Mouse (Mus musculus): ENCODE results near the gene Micall1. TPM values are rescaled to one million over a fixed set of nuclear protein-coding genes. Genes with fewer than 3 reads are reported as not detected.

Gene Micall1
- total RNA-seq, 2 experiments from 2014 or later: 11.2 to 14.5 TPM

GRCm38 (mm10) chr15:79074446-79074845 lies 34.3 kb upstream of the Micall1 start:
- DNase-seq: no peak
- intact Hi-C loops (cut with DNase I): loop anchor here (5.0 kb wide), 1 partner anchor 162 kb away; the partner anchor contains the start of gene Pdxp
- no peak for TF ChIP-seq CTCF (IDR thresholded peaks at IDR 0.05)
- Histone ChIP-seq H3K27ac (peak overlapping the region; percentile 83), H3K4me3 (peak overlapping the region; percentile 76)

GRCm38 (mm10) chr15:79074913-79075532 lies 33.7 kb upstream of the Micall1 start, which contains the start of gene Eif3l:
Gene Eif3l (plus strand): TSS chr15:79075179.
- H3K27ac ChIP-seq: peak within 1 kb of the TSS; percentile 83
- peak; percentile 93 for DNase-seq
- intact Hi-C loops (cut with DNase I): loop anchor here (1.0 to 5.0 kb wide), 2 partner anchors 13 to 163 kb away; partner anchors contain the start of genes Ankrd54 and Pdxp
- peak; percentile 23; the same call in 1 of the 2 replicates for TF ChIP-seq CTCF (IDR thresholded peaks at IDR 0.05)
- peak within 1 kb of the TSS; percentile 76 for H3K4me3 ChIP-seq

- intact Hi-C loops (cut with DNase I): loop anchor here (1.0 kb wide), 1 partner anchor 14 kb away; the partner anchor contains the start of gene Ankrd54
- H3K27ac ChIP-seq: peak overlapping the region; percentile 83
- TF ChIP-seq CTCF (IDR thresholded peaks at IDR 0.05): no peak
- DNase-seq: no peak
- H3K4me3 ChIP-seq: peak overlapping the region; percentile 76
These were observed 32.9 kb upstream of the Micall1 start for GRCm38 (mm10) chr15:79075658-79076365.

GRCm38 (mm10) chr15:79079567-79079966 lies 29.1 kb upstream of the Micall1 start:
- DNase-seq: no peak
- TF ChIP-seq CTCF (IDR thresholded peaks at IDR 0.05): no peak
- no peak overlapping the region for H3K4me3 ChIP-seq
- no peak overlapping the region for H3K27ac ChIP-seq
- intact Hi-C loops (cut with DNase I): no loop called here

GRCm38 (mm10) chr15:79092284-79092683 lies 16.4 kb upstream of the Micall1 start:
- 0 out of 2 replicates have a peak overlapping the region, but pooled peaks have one; percentile 20 for H3K27ac ChIP-seq
- no peak for DNase-seq
- no peak overlapping the region for H3K4me3 ChIP-seq
- intact Hi-C loops (cut with DNase I): loop anchor here (2.0 to 5.0 kb wide), 2 partner anchors 35 to 57 kb away; no protein-coding TSS in a partner anchor
- TF ChIP-seq CTCF (IDR thresholded peaks at IDR 0.05): no peak

- Histone ChIP-seq H3K4me3 (no peak overlapping the region), H3K27ac (0 out of 2 replicates have a peak overlapping the region, but pooled peaks have one; percentile 12)
- intact Hi-C loops (cut with DNase I): loop anchor here (2.0 to 5.0 kb wide), 2 partner anchors 34 to 56 kb away; no protein-coding TSS in a partner anchor
- peak; percentile 44 for DNase-seq
- TF ChIP-seq CTCF (IDR thresholded peaks at IDR 0.05): peak; percentile 71
These were observed 15.4 kb upstream of the Micall1 start for GRCm38 (mm10) chr15:79093083-79093839.

- H3K27ac ChIP-seq: peak overlapping the region; percentile 83; the same call in 1 of the 2 replicates
- TF ChIP-seq CTCF (IDR thresholded peaks at IDR 0.05): no peak
- no peak overlapping the region for H3K4me3 ChIP-seq
- intact Hi-C loops (cut with DNase I): no loop called here
- DNase-seq: no peak
These were observed 13.2 kb upstream of the Micall1 start for GRCm38 (mm10) chr15:79095483-79095882.

- H3K4me3 ChIP-seq: no peak overlapping the region
- peak overlapping the region; percentile 83 for H3K27ac ChIP-seq
- intact Hi-C loops (cut with DNase I): no loop called here
- DNase-seq: peak; percentile 43
- no peak for TF ChIP-seq CTCF (IDR thresholded peaks at IDR 0.05)
These were observed 12.1 kb upstream of the Micall1 start for GRCm38 (mm10) chr15:79096556-79096955.

- no peak for DNase-seq
- TF ChIP-seq CTCF (IDR thresholded peaks at IDR 0.05): no peak
- peak overlapping the region; percentile 83 for H3K27ac ChIP-seq
- intact Hi-C loops (cut with DNase I): no loop called here
- H3K4me3 ChIP-seq: peak overlapping the region; percentile 51
These were observed 11.6 kb upstream of the Micall1 start for GRCm38 (mm10) chr15:79097135-79097534.

- DNase-seq: peak; percentile 89
- TF ChIP-seq CTCF (IDR thresholded peaks at IDR 0.05): no peak
- intact Hi-C loops (cut with DNase I): no loop called here
These were observed 11.1 kb upstream of the Micall1 start for GRCm38 (mm10) chr15:79097611-79098025.

GRCm38 (mm10) chr15:79098220-79098619 lies 10.5 kb upstream of the Micall1 start:
- H3K4me3 ChIP-seq: no peak overlapping the region
- intact Hi-C loops (cut with DNase I): no loop called here
- TF ChIP-seq CTCF (IDR thresholded peaks at IDR 0.05): no peak
- no peak for DNase-seq
- peak overlapping the region; percentile 83 for H3K27ac ChIP-seq

More at GRCm38 (mm10) chr15:79097611-79098025, 11.1 kb upstream of the Micall1 start:
- Histone ChIP-seq H3K27ac (peak overlapping the region; percentile 83), H3K4me3 (peak overlapping the region; percentile 51)

- Histone ChIP-seq H3K4me3 (no peak overlapping the region), H3K27ac (peak overlapping the region; percentile 83)
- intact Hi-C loops (cut with DNase I): no loop called here
- TF ChIP-seq CTCF (IDR thresholded peaks at IDR 0.05): no peak
- peak; percentile 37 for DNase-seq
These were observed 9.8 kb upstream of the Micall1 start for GRCm38 (mm10) chr15:79098868-79099267.

Measured in gastrocnemius, adult 2 months (tissue).